Mouse (Mus musculus) liver, embryonic 14.5 days (tissue): ENCODE results near the gene Mybpc3. TPM values are rescaled to one million over a fixed set of nuclear protein-coding genes. Genes with fewer than 3 reads are reported as not detected.

ENCODE experiments used
- ATAC-seq: fragments of 200-750 bp; cut with Nextera tagmentation; 2 replicates; pipeline ENCODE4 v1.8.0; 2017; ENCODE audit warnings: moderate number of reproducible peaks, mild to moderate bottlenecking, moderate library complexity; ENCODE audit not compliant: insufficient read depth
- DNase-seq, 3 experiments: peaks; one replicate each; pipeline ENCODE4 v3.0.0-alpha.2; 2012 to 2013; ENCODE audit warnings: low read depth in 3 of 3, low spot score in 3 of 3
- H3K27ac ChIP-seq: fragments of 300-500 bp; sonication (generic); 2 replicates; pipeline ENCODE4 v1.5.1; 2014; ENCODE audit warnings: moderate library complexity, mild to moderate bottlenecking, control low read depth, inconsistent platforms
- H3K27me3 ChIP-seq: fragments of 300-500 bp; sonication (generic); 2 replicates; pipeline ENCODE4 v1.6.1; 2014; ENCODE audit warnings: mild to moderate bottlenecking, low read length, moderate library complexity; ENCODE audit not compliant: control insufficient read depth, insufficient read depth
- H3K36me3 ChIP-seq: fragments of 300-500 bp; sonication (generic); replicated peaks from 2 replicates; pipeline ENCODE4 v1.6.1; 2014; ENCODE audit warnings: low read depth; ENCODE audit not compliant: control insufficient read depth, insufficient read depth
- H3K4me1 ChIP-seq, 2 experiments: fragments of 200-500 bp in 1 of 2; fragments of 300-500 bp in 1 of 2; sonication (generic) in 1 of 2; replicated peaks; 2 replicates each; pipeline ENCODE4 v1.6.1; 2012 to 2014; ENCODE audit warnings: antibody characterized with exemption in 1 of 2, inconsistent platforms in 1 of 2, low read length in 1 of 2; ENCODE audit not compliant: control insufficient read depth in 2 of 2, insufficient read depth in 2 of 2
- H3K4me2 ChIP-seq: fragments of 300-500 bp; sonication (generic); 2 replicates; pipeline ENCODE4 v1.6.1; 2014; ENCODE audit warnings: low read depth, mild to moderate bottlenecking, control low read depth, moderate library complexity
- H3K4me3 ChIP-seq, 2 experiments: fragments of 200-500 bp in 1 of 2; fragments of 300-500 bp in 1 of 2; sonication (generic) in 1 of 2; 2 replicates each; pipeline ENCODE4 v1.5.1; 2012 to 2014; ENCODE audit warnings: low read depth in 2 of 2, low read length in 2 of 2, mild to moderate bottlenecking in 2 of 2, control low read depth in 1 of 2, inconsistent platforms in 1 of 2, moderate library complexity in 1 of 2; ENCODE audit not compliant: insufficient read depth in 1 of 2
- H3K9ac ChIP-seq: fragments of 300-500 bp; sonication (generic); replicated peaks from 2 replicates; pipeline ENCODE4 v1.6.1; 2014; ENCODE audit warnings: mild to moderate bottlenecking, control low read depth, moderate library complexity
- H3K9me3 ChIP-seq: fragments of 300-500 bp; sonication (generic); 2 replicates; pipeline ENCODE4 v1.6.1; 2016; ENCODE audit warnings: low read length, mixed read lengths; ENCODE audit not compliant: control insufficient read depth
- CTCF ChIP-seq: IDR thresholded peaks from 2 replicates; pipeline ENCODE4 v1.5.1; 2016; ENCODE audit warnings: antibody characterized with exemption, low read depth, control low read depth
- EP300 ChIP-seq: IDR thresholded peaks from 2 replicates; pipeline ENCODE4 v1.6.1; 2016; ENCODE audit warnings: antibody characterized with exemption, low read depth
- WGBS: fragments of 180-500 bp; shearing (Covaris S2); extraction: QIAGEN DNeasy Blood & Tissue Kit; methylation state at CpG from one replicate; pipeline ENCODE4 v1.1.7; 2014; ENCODE audit not compliant: insufficient replicate concordance; 5-methylcytosine and 5-hydroxymethylcytosine counted together
- polyA plus RNA-seq, 2 experiments: library from polyadenylated mRNA; depleted of rRNA in 1 of 2; stranded (reverse) in 1 of 2; unstranded in 1 of 2; fragments of >200 nt; fragmentation: Nextera tagmentation in 1 of 2; extraction: Ambion mirVana in 1 of 2; gene quantifications; 2 replicates each; pipeline versions ENCODE4 v1.2.1 to v1.2.3; 2012 to 2014

Mybpc3 gene
- 0.03 and 0.04 TPM in 2 replicates for polyA plus RNA-seq (2012; rRNA removed)
- not detected in 2 replicates for polyA plus RNA-seq (2014; fragmentation: Nextera tagmentation; extraction: Ambion mirVana)

DNA sequence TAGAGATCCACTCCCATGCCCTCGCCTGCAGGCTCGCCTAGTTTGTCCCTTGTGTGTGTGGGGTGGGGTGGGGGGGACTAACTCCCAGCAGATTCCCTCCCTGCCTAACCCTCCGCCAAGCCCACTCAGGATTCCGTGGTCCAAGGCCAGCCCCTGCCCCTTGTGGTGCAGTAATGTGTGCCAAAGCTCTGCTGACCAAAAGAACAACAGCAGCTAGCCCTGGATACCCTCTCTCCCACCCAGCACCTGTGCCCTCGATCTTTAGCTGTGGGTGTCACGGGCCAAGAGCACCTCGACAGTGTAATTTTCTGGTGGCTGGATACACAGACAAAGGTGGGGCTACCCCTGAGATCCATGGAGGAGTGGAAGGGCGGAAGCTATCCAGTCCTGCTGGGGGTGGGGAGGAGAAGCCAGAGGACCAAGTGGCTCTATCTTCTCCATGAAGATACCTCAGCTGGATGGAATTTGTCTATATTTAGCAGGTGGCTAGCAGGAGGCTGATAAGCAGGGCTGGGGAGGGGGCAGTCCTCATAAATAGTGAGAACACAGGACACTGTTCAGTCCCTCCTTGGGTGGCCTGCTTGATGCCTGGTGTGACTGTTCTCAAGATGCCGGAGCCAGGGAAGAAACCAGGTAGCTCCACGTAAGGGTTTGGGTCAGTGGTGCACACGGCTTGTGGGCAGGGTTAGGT, at the start of gene Mybpc3:
TSS of gene Mybpc3 (plus strand) at position 560 of the 691 bp plus-strand sequence.
- no peak for ATAC-seq
- Histone ChIP-seq H3K27ac (no peak within 1 kb of the TSS), H3K4me1 (peaks cover 11 to 18% of the 10 kb centered on the region in 2 experiments), H3K9ac (no peak within 1 kb of the TSS), H3K4me2 (no peak within 1 kb of the TSS), H3K9me3 (no peaks in the 10 kb centered on the region), H3K36me3 (no peaks in the 10 kb centered on the region), H3K4me3 (no peak within 1 kb of the TSS), H3K27me3 (no peaks in the 10 kb centered on the region)
- TF ChIP-seq CTCF, result no peak
- TF ChIP-seq EP300, result no peak
- DNase-seq, result no peak
- 60% methylated on average over 11 of the region's 11 CpGs for WGBS

DNA sequence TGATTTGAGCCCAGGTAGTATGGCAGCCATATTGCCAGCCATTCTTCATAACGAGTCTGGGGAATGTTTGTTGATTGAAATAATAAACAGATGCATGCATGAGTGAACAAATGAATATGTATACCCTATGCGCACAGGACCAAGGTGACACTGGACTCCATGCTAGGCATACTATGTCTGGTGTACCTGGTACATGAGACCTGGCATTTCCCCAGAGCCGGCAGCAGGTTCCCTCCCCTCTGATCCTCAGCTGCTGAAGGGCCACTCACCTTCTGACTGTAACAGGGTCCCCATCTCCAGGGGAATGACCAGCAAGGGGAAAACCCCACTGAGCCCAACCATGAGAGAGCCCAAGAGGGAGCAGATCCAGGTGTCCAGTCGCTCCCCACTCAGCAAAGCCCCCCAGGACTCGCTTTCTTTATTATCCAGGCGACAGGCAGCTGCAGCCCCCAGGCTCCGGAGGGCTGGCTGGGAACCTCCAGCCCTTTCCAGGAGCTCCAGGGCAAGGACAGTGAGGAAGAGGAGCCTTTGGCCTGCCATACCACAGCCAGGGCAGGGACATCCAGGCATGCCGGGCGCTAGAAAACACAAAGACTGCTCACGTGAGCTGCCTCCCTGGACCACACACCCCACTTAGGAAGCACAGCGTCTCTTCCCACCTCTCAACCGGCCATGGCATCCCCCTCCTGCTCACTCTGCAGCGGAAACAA, 49.6 kb upstream of the Mybpc3 start:
- ATAC-seq, result no peak
- H3K9me3 ChIP-seq, result no peaks in the 10 kb centered on the region
- H3K27ac ChIP-seq, result no peak overlapping the region
- H3K4me2 ChIP-seq, result 0 out of 2 replicates have a peak overlapping the region, but pooled peaks have one; percentile 85
- peaks cover 0 to 11% of the 10 kb centered on the region in 2 experiments; a peak in 3 of 4 replicates for H3K4me1 ChIP-seq
- 71% methylated on average over 13 of the region's 13 CpGs for WGBS
- no peak for DNase-seq
- H3K27me3 ChIP-seq, result no peaks in the 10 kb centered on the region
- TF ChIP-seq EP300, result no peak
- TF ChIP-seq CTCF, result no peak
- H3K36me3 ChIP-seq, result peaks cover 11% of the 10 kb centered on the region
- no peak overlapping the region for H3K4me3 ChIP-seq
- H3K9ac ChIP-seq, result no peak overlapping the region

DNA sequence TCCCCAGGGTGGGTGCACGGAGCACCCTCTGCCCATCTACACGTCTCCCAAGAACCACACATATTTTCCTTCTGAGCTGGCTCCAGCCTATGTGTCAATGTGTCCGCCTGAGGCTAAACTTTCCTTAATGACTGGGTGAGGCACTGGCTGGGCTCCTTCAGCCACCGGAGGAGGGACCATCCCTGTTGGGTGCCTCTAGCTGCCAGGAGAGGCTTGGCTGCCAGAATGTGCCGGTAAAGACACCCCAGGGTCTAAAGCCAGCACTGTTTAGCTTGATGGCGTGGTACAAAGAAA, 49.1 kb upstream of the Mybpc3 start:
- Histone ChIP-seq H3K9ac (no peak overlapping the region), H3K27me3 (no peaks in the 10 kb centered on the region), H3K9me3 (no peaks in the 10 kb centered on the region), H3K36me3 (peaks cover 7% of the 10 kb centered on the region; the same call in 1 of the 2 replicates), H3K27ac (no peak overlapping the region), H3K4me3 (peak overlapping the region in 1 of 2 experiments; percentile 68; a peak in 2 of 4 replicates), H3K4me1 (peaks cover 0 to 11% of the 10 kb centered on the region in 2 experiments; a peak in 3 of 4 replicates), H3K4me2 (peak overlapping the region; percentile 85)
- DNase-seq, result no peak
- no peak for TF ChIP-seq EP300
- TF ChIP-seq CTCF, result 0 out of 2 replicates have a peak, but pooled peaks have one; percentile 12
- no peak for ATAC-seq
- 70% methylated on average over 6 of the region's 6 CpGs for WGBS

DNA sequence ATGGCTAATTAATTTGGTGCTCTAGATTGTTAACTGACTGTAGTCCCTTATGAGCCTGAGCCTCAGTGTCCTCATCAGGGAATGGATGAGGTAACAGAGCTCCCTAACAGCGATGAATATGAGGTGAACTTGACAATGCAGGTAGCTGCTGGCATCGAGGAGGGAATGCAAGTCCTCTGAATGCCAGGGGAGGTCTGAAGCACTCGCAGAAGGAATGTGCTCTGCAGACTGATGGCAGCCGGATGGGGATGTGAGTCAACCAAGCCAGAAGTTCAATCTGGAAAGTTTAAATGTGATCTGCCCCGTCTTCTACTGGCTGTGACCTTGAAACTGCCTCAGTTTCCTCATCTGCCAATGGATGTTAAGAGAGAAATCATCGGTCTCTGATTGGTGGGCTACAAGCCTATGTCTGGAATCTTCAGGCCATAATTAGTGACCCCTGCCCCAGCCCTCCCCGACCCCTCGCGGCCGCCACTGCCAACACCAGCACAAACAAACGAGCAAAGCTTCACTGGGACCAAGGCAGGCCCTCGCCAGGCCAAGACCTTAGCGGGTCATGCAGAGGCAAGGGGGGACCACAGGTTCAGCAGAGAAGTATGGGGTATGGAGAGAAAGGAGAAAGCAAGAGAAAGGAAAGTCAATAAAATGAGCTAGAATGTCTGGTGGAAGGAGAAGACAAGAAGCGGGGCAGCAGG, 48.5 kb upstream of the Mybpc3 start:
- DNase-seq (no peak), ATAC-seq (peak; percentile 3; the same call in 1 of the 2 replicates)
- 11% methylated on average over 14 of the region's 14 CpGs for WGBS
- no peak for TF ChIP-seq EP300
- no peak for TF ChIP-seq CTCF
- Histone ChIP-seq H3K27me3 (no peaks in the 10 kb centered on the region), H3K4me1 (peaks cover 0 to 11% of the 10 kb centered on the region in 2 experiments; a peak in 3 of 4 replicates), H3K36me3 (peaks cover 2% of the 10 kb centered on the region; the same call in 1 of the 2 replicates), H3K9ac (peak overlapping the region; percentile 72), H3K9me3 (no peaks in the 10 kb centered on the region), H3K4me3 (peak overlapping the region; percentile 68 to 73), H3K27ac (peak overlapping the region; percentile 38), H3K4me2 (peak overlapping the region; percentile 85)
